Mouse (Mus musculus): ENCODE measurements around the gene Cars2.
"Not testable (repeated sequence)": the region's sequence is repeated elsewhere in the genome, so short reads cannot be mapped to it uniquely, and the experiment has no call there.

Gene Cars2

DNA sequence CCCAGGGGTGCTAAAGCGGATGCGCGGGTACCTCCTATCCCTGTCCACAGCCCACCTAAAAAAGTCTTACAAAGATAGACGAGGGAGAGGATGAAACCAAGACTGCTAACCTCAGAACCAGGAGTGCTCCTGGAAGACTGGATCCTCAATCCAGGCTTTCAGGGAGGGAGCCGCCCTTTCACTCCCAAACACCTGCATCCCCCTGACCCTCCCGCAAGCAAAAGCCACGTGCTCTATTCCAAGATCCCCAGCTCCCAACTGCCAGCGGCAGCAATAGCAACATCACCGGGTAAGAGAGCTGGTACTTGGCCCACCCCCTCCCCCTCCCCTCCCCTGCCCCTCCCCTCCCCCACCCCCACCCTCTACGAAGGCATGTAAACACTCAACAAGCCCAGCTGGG is 75.2 kb downstream of the Cars2 start:
- DNase-seq (ENCODE audit: low read depth), result no peak

DNA sequence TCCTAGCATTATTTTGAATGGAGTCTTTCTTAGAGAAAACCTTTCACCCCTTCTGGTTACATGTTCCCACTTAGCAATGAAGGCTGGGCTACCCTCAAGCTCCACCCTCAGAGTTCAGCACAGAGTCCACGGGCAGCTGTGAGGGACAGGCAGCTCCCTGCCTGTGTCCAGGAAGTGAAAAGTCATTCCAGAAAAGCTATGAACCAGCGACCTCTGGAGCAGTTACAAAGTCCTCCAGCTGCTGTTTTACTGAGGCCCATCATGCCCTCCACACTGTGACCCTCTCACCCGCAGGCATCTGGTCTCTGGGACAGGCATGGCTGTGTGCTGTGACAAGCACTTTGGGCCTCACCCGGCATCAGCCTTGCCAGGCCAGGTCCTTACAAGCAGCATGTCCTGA is 77.5 kb downstream of the Cars2 start:
- DNase-seq (ENCODE audit: low read depth), result no peak

DNA sequence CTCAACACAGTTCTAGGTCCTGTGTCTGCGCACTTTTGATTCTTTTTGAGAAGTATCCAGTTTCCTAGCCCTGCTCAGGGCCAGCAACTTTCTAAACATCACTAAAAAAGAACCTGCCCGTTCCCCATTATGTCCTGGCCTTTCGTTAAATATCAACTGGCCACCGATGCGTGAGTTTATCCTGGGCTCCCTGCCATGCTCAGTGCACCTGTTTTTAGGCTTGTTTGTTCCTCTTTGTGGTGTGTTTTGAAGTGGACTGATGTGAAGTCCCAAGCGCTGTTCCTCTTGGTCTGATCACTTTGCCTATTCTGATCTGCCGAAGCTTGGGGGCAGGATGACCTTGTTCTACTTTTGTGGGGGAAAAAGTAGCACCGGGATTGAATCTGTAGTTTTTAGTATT is 79.3 kb downstream of the Cars2 start:
- no peak for DNase-seq (ENCODE audit: low read depth)

DNA sequence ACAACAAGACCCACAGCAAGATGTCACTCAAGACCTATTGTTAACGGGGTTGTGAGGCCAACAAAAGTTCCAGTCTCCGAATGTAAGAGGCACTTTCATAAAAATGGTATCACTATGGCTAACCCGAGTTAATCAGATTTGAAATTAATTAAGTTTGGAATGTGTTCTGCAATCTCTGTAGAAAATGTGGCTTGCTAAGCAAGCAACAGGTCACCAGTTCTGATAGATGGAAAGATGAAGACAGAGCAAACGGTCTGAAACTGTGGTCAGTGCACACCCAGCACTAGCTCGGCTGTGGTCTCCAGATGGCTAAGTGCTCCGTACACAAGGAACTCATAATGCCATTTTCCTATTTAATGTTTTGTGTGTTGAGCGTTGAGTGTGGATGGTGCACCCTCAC is 79.9 kb downstream of the Cars2 start:
- DNase-seq (ENCODE audit: low read depth), result no peak

DNA sequence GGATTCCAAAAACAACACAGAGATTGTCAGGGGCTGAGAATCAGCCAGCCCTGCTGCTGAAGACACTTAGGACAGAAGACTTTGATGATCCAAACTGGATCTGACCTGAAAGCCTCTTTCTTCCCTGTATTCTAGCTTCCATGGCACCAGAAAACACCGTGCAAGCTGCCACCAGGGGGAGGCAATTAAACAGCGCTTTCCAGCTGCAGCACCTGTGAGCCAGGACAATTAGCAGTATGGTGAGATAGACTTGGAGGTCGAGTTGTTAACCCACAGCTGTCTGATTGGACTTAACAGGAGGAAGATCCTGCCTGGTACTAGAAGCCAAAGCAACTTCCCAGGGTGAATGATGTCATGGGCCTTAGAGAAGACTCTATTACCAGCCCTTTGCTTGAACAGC is 81.5 kb downstream of the Cars2 start:
- DNase-seq (ENCODE audit: low read depth), result no peak

DNA sequence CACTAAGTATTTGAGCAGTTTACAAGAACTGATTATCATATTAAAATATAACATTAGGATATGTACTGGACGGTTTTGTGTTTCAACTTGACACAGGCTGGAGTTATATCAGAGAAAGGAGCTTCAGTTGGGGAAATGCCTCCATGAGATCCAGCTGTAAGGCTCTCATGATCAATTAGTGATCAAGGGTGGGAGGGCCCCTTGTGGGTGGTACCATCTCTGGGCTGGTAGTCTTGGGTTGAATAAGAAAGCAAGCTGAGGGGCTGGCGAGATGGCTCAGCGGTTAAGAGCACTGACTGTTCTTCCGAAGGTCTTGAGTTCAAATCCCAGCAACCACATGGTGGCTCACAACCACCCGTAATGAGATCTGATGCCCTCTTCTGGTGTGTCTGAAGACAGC is 84.1 kb downstream of the Cars2 start:
- not testable (repeated sequence) for DNase-seq (ENCODE audit: low read depth)

DNA sequence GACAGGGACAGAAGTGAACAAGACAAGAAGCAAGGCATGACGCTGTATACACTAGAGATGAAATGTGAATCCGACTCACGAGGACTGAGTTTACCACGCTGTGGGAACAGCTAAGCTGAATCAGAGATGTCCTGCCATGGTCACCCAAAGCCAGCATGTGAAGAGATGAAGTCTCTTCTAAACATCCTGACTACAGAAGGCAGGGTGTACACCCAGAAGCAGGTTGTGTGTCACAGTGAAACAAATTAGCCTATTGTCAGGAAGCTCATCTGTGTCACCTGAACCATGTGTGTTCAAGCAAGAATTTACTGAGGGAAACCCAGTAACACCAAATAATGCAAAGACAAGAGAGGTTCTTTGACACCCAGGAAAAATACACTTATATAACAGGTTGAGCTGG is 85.0 kb downstream of the Cars2 start:
- DNase-seq (ENCODE audit: low read depth), result no peak

DNA sequence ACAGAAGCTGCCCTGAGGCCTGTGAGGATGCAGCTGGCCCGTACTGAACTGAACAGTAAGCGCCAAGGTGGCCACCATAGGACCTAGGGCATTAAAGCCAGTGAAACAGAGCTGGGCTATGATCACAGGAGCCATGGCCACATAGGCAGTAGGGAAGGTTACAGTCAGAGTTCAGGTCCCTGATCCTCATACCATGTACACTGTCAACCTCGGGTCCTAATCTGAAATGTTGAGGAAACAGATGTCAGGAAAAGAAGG is 85.9 kb downstream of the Cars2 start:
- DNase-seq (ENCODE audit: low read depth), result no peak
